Mouse (Mus musculus) neural tube, embryonic 13.5 days (tissue): ENCODE results near the gene Tcte1. TPM values are rescaled to one million over a fixed set of nuclear protein-coding genes. Genes with fewer than 3 reads are reported as not detected.

Experiments
- ATAC-seq: fragments of 200-750 bp; cut with Nextera tagmentation; 2 replicates; pipeline ENCODE4 v1.8.0; 2017; ENCODE audit warnings: low read depth, mild to moderate bottlenecking, moderate TSS enrichment, moderate library complexity
- H3K27ac ChIP-seq: fragments of 300-500 bp; sonication (generic); replicated peaks from 2 replicates; pipeline ENCODE4 v1.5.1; 2015; ENCODE audit warnings: moderate library complexity, mild to moderate bottlenecking, inconsistent platforms
- H3K27me3 ChIP-seq: fragments of 300-500 bp; sonication (generic); 2 replicates; pipeline ENCODE4 v1.6.1; 2015; ENCODE audit warnings: mild to moderate bottlenecking, inconsistent platforms
- H3K36me3 ChIP-seq: fragments of 300-500 bp; sonication (generic); 2 replicates; pipeline ENCODE4 v1.6.1; 2015; ENCODE audit warnings: mild to moderate bottlenecking, inconsistent platforms
- H3K4me1 ChIP-seq: fragments of 300-500 bp; sonication (generic); replicated peaks from 2 replicates; pipeline ENCODE4 v1.6.1; 2015; ENCODE audit warnings: inconsistent platforms
- H3K4me2 ChIP-seq: fragments of 300-500 bp; sonication (generic); 2 replicates; pipeline ENCODE4 v1.6.1; 2015; ENCODE audit warnings: inconsistent platforms, mild to moderate bottlenecking, moderate library complexity
- H3K4me3 ChIP-seq: fragments of 300-500 bp; sonication (generic); 2 replicates; pipeline ENCODE4 v1.5.1; 2015; ENCODE audit warnings: mild to moderate bottlenecking, inconsistent platforms
- H3K9ac ChIP-seq: fragments of 300-500 bp; sonication (generic); 2 replicates; pipeline ENCODE4 v1.6.1; 2015; ENCODE audit warnings: moderate library complexity, mild to moderate bottlenecking, inconsistent platforms
- H3K9me3 ChIP-seq: fragments of 300-500 bp; sonication (generic); 2 replicates; pipeline ENCODE4 v1.6.1; 2016; ENCODE audit warnings: inconsistent platforms
- WGBS: fragments of 180-500 bp; shearing (Covaris S2); methylation state at CpG from one replicate; pipeline ENCODE4 v1.1.7; 2015; 5-methylcytosine and 5-hydroxymethylcytosine counted together
- polyA plus RNA-seq: library from polyadenylated mRNA; unstranded; fragments of >200 nt; fragmentation: Nextera tagmentation; extraction: Ambion mirVana; gene quantifications from 2 replicates; pipeline ENCODE4 v1.2.1, GENCODE M21; 2015

Tcte1 gene
- polyA plus RNA-seq, 1 experiment from 2014 or later, result 3.3 TPM

- H3K9ac ChIP-seq, result no peak overlapping the region
- ATAC-seq, result no peak
- no peak overlapping the region for H3K4me3 ChIP-seq
- H3K4me1 ChIP-seq, result no peaks in the 10 kb centered on the region
- H3K36me3 ChIP-seq, result no peaks in the 10 kb centered on the region
- H3K27ac ChIP-seq, result no peak overlapping the region
- H3K27me3 ChIP-seq, result no peaks in the 10 kb centered on the region; the same call in 1 of the 2 replicates
- H3K9me3 ChIP-seq, result no peaks in the 10 kb centered on the region
- 76% methylated on average over 11 of the region's 11 CpGs for WGBS
- H3K4me2 ChIP-seq, result no peak overlapping the region
These were observed 27.8 kb upstream of the Tcte1 start for GRCm38 (mm10) chr17:45495398-45495797.

DNA sequence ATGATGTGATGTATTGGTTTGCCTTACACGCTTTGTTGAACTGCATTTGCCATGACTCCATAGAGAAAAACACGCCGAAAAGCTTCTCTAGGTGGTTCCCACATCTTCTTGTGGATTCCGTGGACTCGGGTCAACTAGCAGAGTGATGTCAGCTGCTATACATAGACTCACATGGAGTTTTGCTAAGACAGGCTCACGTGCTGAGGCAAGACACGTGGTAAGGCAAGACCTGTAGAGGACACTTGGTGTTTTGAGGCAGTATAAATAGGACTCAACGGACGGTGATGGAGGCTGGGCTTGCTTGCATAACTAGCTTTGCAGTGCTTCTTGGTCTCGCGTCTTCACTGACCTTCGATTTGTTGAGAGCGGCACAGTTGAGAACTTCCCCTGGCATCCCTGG lies 24.8 kb upstream of the Tcte1 start:
- H3K4me3 ChIP-seq, result no peak overlapping the region
- H3K27ac ChIP-seq, result no peak overlapping the region
- H3K27me3 ChIP-seq, result no peaks in the 10 kb centered on the region; the same call in 1 of the 2 replicates
- H3K4me1 ChIP-seq, result no peaks in the 10 kb centered on the region
- H3K9ac ChIP-seq, result no peak overlapping the region
- WGBS, result 84% methylated on average over 13 of the region's 13 CpGs
- H3K9me3 ChIP-seq, result no peaks in the 10 kb centered on the region
- no peaks in the 10 kb centered on the region for H3K36me3 ChIP-seq
- ATAC-seq, result no peak
- no peak overlapping the region for H3K4me2 ChIP-seq

GRCm38 (mm10) chr17:45499516-45499915 lies 23.7 kb upstream of the Tcte1 start:
- WGBS, result 66% methylated on average over 2 of the region's 2 CpGs
- Histone ChIP-seq H3K4me3 (no peak overlapping the region), H3K9me3 (no peaks in the 10 kb centered on the region), H3K4me1 (no peaks in the 10 kb centered on the region), H3K36me3 (no peaks in the 10 kb centered on the region), H3K4me2 (no peak overlapping the region), H3K9ac (no peak overlapping the region), H3K27ac (no peak overlapping the region), H3K27me3 (no peaks in the 10 kb centered on the region; the same call in 1 of the 2 replicates)
- no peak for ATAC-seq

DNA sequence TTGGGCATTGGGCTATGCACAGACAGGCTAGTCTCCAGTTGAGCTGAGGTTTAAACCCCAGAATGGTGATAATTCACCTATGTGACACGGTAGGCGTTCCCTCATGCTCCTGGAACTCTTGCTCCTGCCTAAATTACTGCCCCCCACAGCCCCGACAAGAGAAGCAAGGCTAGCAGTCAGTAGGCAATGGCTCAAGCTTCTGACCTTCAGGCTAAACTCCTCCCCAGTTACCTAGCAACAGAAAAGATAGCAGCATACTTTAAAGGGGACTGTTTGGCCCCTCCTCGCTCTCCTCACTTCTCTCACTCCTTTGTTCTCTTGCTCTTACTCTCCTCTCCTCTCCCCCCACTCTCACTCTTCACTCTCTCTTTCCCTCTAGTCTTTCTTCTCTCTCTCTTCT lies 22.3 kb upstream of the Tcte1 start:
- 0 out of 2 replicates have a peak, but pooled peaks cover under 1% of the 10 kb centered on the region for H3K4me1 ChIP-seq
- no peak overlapping the region for H3K9ac ChIP-seq
- no peak overlapping the region for H3K27ac ChIP-seq
- 21% methylated on average over 4 of the region's 4 CpGs for WGBS
- no peak for ATAC-seq
- H3K27me3 ChIP-seq, result no peaks in the 10 kb centered on the region; the same call in 1 of the 2 replicates
- no peaks in the 10 kb centered on the region for H3K9me3 ChIP-seq
- H3K4me2 ChIP-seq, result no peak overlapping the region
- no peaks in the 10 kb centered on the region for H3K36me3 ChIP-seq
- no peak overlapping the region for H3K4me3 ChIP-seq

DNA sequence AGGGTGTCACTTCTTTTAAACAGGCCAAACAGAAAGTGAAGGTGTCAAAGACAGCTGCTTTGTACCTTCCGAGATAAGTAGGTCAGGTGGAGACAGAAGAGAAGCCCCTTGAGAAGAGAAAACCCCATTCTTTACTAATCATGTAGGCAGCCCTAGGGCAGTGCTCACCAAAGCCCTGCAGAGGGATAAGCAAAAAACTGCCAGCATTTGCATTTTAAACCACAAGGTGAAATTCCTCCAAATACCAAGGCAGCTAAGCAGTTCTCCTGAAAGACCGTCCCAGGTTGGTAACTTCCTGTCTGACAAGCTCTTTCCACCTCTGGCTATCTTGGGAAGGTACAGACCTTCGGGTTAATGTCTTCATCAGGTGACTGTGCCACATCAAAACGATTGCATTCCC lies 20.9 kb upstream of the Tcte1 start:
- Histone ChIP-seq H3K4me3 (no peak overlapping the region), H3K4me1 (peaks cover 8% of the 10 kb centered on the region), H3K9me3 (no peaks in the 10 kb centered on the region), H3K36me3 (no peaks in the 10 kb centered on the region), H3K4me2 (no peak overlapping the region), H3K9ac (no peak overlapping the region), H3K27ac (no peak overlapping the region), H3K27me3 (no peaks in the 10 kb centered on the region; the same call in 1 of the 2 replicates)
- ATAC-seq, result no peak
- 64% methylated on average over 4 of the region's 4 CpGs for WGBS

GRCm38 (mm10) chr17:45503301-45503973 lies 19.8 kb upstream of the Tcte1 start:
- no peak for ATAC-seq
- H3K27me3 ChIP-seq, result no peaks in the 10 kb centered on the region; the same call in 1 of the 2 replicates
- H3K27ac ChIP-seq, result no peak overlapping the region
- no peak overlapping the region for H3K9ac ChIP-seq
- H3K36me3 ChIP-seq, result peaks cover 2% of the 10 kb centered on the region; the same call in 1 of the 2 replicates
- no peaks in the 10 kb centered on the region for H3K9me3 ChIP-seq
- no peak overlapping the region for H3K4me2 ChIP-seq
- 72% methylated on average over 5 of the region's 5 CpGs for WGBS
- H3K4me1 ChIP-seq, result peaks cover 14% of the 10 kb centered on the region
- H3K4me3 ChIP-seq, result no peak overlapping the region

GRCm38 (mm10) chr17:45505941-45506465 lies 17.2 kb upstream of the Tcte1 start:
- Histone ChIP-seq H3K27ac (no peak overlapping the region), H3K9ac (0 out of 2 replicates have a peak overlapping the region, but pooled peaks have one; percentile 31), H3K4me3 (no peak overlapping the region), H3K36me3 (peaks cover 23% of the 10 kb centered on the region), H3K4me1 (peaks cover 14% of the 10 kb centered on the region), H3K9me3 (no peaks in the 10 kb centered on the region), H3K27me3 (no peaks in the 10 kb centered on the region), H3K4me2 (no peak overlapping the region)
- peak; percentile 37; the same call in 1 of the 2 replicates for ATAC-seq
- 74% methylated on average over 6 of the region's 6 CpGs for WGBS

GRCm38 (mm10) chr17:45506700-45507189 lies 16.5 kb upstream of the Tcte1 start, which contains the start of gene Aars2:
Gene Aars2 (plus strand): TSS chr17:45506841.
- no peaks in the 10 kb centered on the region for H3K27me3 ChIP-seq
- peak within 1 kb of the TSS; percentile 45 for H3K4me2 ChIP-seq
- peak within 1 kb of the TSS; percentile 91 for H3K27ac ChIP-seq
- ATAC-seq, result peak; percentile 92
- peaks cover 25% of the 10 kb centered on the region for H3K36me3 ChIP-seq
- peaks cover 14% of the 10 kb centered on the region for H3K4me1 ChIP-seq
- no peaks in the 10 kb centered on the region for H3K9me3 ChIP-seq
- H3K9ac ChIP-seq, result peak within 1 kb of the TSS; percentile 80
- WGBS, result under 1% methylated on average over 42 of the region's 42 CpGs
- H3K4me3 ChIP-seq, result peak within 1 kb of the TSS; percentile 67

- Histone ChIP-seq H3K27me3 (no peaks in the 10 kb centered on the region), H3K9me3 (no peaks in the 10 kb centered on the region), H3K4me1 (peaks cover 14% of the 10 kb centered on the region), H3K9ac (no peak overlapping the region), H3K36me3 (peaks cover 31% of the 10 kb centered on the region), H3K4me3 (no peak overlapping the region), H3K4me2 (no peak overlapping the region), H3K27ac (no peak overlapping the region)
- no peak for ATAC-seq
- 98% methylated on average over 4 of the region's 4 CpGs for WGBS
These were observed 12.4 kb upstream of the Tcte1 start for GRCm38 (mm10) chr17:45510871-45511270.

DNA sequence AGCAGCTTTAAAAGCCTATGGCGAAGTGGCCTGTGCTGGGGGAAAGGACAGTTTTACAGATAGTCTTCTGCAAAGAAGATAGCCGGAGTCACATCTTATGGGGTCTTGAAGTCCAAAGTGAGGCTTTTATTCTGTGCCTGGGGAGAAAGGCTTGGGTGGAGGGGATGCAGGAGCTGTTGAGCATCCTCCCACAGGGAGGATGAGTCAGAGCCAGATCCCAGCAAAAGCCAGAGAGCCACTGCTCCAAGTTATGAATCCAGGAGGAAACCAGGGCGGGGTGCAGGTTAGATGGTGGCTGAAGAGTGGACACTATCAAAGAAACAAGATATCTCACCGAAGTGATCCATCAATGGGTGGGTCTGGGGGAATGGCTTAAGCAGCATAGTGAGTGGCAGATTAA lies 11.5 kb upstream of the Tcte1 start:
- Histone ChIP-seq H3K9ac (no peak overlapping the region), H3K27ac (no peak overlapping the region), H3K4me2 (no peak overlapping the region), H3K4me1 (peaks cover 10% of the 10 kb centered on the region), H3K27me3 (no peaks in the 10 kb centered on the region), H3K4me3 (no peak overlapping the region), H3K9me3 (no peaks in the 10 kb centered on the region), H3K36me3 (peaks cover 31% of the 10 kb centered on the region)
- 91% methylated on average over 4 of the region's 4 CpGs for WGBS
- no peak for ATAC-seq

DNA sequence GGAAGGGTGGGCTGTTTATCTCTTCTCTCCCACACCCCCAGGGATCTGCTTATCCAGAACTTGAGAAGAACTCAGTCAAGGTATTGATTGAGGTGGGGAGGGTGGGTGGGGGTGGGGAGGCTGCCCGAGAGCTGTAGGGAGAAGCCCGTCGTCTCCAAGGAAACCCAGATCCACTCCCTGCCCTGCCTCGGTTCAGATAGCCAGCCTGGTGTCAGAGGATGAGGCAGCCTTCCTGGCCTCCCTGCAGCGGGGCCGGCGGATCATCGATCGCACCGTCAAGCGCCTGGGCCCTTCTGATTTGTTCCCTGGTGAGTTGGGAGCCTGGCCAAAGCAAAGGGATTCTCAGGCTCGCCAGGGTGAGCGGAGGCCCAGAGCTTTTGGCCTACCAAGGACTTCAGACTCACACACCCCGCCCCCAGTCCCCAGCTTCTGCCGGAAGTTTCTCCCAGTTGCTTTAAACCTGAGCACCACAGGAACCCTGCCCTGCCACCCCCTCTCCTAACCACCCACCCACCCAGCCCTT lies 8.0 kb upstream of the Tcte1 start:
- 68% methylated on average over 15 of the region's 15 CpGs for WGBS
- H3K4me2 ChIP-seq, result no peak overlapping the region
- no peak overlapping the region for H3K9ac ChIP-seq
- H3K36me3 ChIP-seq, result peaks cover 38% of the 10 kb centered on the region
- no peaks in the 10 kb centered on the region for H3K27me3 ChIP-seq
- ATAC-seq, result no peak
- no peak overlapping the region for H3K4me3 ChIP-seq
- H3K27ac ChIP-seq, result no peak overlapping the region
- peaks cover 4% of the 10 kb centered on the region for H3K4me1 ChIP-seq
- H3K9me3 ChIP-seq, result no peaks in the 10 kb centered on the region

- 87% methylated on average over 10 of the region's 10 CpGs for WGBS
These were observed 7.4 kb upstream of the Tcte1 start for GRCm38 (mm10) chr17:45515806-45516205.

More at GRCm38 (mm10) chr17:45515806-45516205, 7.4 kb upstream of the Tcte1 start:
- Histone ChIP-seq H3K27ac (no peak overlapping the region), H3K9ac (no peak overlapping the region), H3K9me3 (no peaks in the 10 kb centered on the region), H3K27me3 (no peaks in the 10 kb centered on the region), H3K4me2 (no peak overlapping the region), H3K4me3 (no peak overlapping the region), H3K36me3 (peaks cover 40% of the 10 kb centered on the region), H3K4me1 (peaks cover 4% of the 10 kb centered on the region)
- ATAC-seq, result no peak
